Mouse (Mus musculus) WW6 (cell line): Measurements from ENCODE around the gene Pcgf5.
"Not testable (repeated sequence)": the region's sequence is repeated elsewhere in the genome, so short reads cannot be mapped to it uniquely, and the experiment has no call there.

Source experiments
- DNase-seq: peaks from one replicate; pipeline ENCODE4 v3.0.0-alpha.2; 2013; ENCODE audit warnings: low read depth, low spot score

Pcgf5 gene

GRCm38 (mm10) chr19:36384426-36384825 is 36.3 kb downstream of the Pcgf5 start:
- DNase-seq: no peak

- no peak for DNase-seq
Observed at GRCm38 (mm10) chr19:36388502-36388901, 40.4 kb downstream of the Pcgf5 start.

- no peak for DNase-seq
Observed at GRCm38 (mm10) chr19:36390714-36391113, 42.6 kb downstream of the Pcgf5 start.

- no peak for DNase-seq
Observed at GRCm38 (mm10) chr19:36398500-36398899, 50.4 kb downstream of the Pcgf5 start.

DNA sequence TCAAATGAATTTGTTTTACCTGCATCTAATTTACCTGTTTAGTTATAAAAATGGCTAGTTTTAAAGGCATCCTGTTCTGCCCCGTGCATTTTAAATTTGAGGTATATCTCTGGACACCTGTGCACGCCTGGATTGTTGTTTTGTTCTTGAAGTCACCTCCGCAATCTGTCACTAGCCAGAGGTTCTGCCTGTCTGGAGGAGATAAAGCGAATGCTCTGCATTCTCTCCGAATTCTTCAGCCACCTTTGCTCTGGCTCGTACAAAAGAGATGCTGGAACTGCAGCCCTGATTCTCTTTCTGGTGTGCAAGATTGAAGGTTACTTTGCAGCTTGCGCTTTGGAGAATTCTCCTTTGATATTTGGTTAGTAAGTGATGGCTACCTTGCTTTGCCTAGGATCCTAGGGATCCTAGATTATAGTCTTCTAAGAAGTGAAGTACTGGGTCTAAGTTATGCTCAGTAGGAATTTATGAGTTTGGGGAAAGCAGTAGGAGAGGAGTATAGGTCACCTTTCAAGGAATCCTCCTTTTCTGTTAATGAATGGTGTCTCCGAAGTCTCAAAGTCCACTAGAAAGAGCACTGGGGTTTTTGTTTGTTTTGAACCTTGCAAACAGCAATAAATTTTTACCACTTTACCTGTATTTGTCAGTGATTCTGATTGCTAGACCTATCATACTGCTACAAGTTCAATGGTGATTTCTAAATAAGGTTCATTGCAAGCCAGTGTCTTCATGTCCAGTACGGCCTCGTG is 60.4 kb downstream of the Pcgf5 start:
- DNase-seq: no peak

DNA sequence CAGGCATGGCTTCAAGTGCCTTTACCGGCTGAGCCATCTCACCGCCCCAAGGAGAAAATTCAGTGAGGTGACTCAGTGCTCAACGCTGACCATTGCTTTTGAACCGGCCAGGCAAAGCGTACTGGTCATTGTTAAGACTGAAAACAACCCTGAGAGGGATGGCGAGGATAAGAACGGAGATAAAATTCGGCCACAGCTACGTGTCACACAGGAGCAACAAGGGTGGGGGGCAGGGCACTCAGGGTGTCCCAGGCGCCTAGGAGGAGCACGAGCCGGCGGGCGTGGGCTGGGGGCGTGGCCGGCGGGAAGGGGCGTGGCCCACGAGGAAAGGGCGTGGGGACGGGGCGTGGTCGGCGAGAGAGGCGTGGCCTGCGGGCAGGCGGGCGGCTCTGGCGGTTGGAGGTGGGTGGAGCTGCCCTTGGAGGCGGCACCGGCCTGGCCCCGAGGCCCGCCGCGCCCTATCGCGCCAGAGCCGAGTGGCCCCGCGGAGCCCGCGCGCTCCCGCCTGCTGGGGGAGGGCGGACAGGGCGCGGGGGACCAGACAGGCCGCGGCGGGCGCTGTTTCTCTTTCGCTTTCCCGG is 61.3 kb downstream of the Pcgf5 start:
- peak; percentile 56 for DNase-seq

DNA sequence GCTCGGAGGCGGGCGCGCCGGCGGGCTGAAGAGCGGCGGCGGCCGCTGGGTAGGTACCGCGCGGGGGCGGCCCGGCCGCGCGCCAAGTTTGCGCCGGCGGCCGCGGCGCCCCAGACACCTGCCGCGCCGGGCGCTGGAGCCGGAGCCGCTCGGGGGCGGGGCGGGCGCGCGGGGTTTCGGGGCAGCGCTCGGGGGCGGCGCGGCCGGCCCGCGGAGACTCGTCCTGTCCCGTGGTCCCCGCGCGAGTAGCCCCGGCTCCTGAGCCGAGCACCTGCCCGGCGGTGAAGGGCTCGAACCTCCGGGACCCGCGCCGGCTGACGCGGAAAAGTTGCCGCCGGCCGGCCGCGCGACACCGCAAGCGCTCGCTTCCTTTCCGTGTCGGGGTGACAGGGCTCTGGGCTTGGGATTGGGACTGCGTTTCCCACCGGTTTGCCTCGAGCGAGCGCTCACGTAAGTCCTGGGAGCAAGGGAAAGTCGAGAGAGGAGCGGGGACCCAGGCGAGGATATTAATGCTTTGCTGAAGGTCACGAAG is 61.8 kb downstream of the Pcgf5 start:
- peak; percentile 34 for DNase-seq

DNA sequence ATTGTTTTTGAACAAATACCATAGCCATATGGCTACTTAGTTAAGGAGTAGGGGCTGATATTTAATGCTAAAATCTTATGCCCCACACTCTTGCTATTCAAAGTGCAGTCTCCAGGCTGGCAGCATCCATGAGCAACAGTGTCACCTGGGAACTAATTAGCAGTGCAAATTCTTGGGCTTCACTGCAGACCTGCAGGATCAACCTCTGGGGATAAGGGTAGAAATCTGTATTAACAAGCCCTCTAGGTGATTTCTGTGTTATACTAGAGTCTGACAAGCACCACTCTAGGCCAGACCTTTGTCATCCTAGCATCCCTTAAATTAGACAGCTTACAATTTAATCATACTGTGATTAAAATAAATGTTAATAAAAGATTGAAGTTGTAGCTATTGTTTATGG is 71.8 kb downstream of the Pcgf5 start:
- no peak for DNase-seq

GRCm38 (mm10) chr19:36427195-36427876 is 79.2 kb downstream of the Pcgf5 start:
- DNase-seq: no peak

DNA sequence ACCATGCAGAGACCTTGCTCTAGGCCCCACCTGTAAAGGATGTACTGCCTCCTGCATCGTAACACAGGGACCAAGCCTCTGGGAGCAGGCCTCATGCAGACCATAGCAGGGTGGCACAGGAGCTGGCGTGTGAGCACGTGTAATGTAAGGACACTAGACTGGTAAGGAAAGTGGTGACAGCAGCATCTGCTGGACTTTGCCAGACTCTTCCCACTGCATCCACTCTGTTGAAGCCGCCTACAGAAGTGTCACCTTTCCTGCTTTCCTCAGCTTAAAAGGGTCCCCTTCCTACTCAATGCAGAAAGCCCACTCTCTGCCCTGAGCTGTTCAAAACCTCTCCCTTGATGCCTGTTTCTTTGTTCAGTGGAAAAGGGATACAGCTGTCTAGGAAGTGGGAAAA is 80.0 kb downstream of the Pcgf5 start:
- DNase-seq: no peak

GRCm38 (mm10) chr19:36429354-36429753 is 81.2 kb downstream of the Pcgf5 start:
- DNase-seq: no peak

DNA sequence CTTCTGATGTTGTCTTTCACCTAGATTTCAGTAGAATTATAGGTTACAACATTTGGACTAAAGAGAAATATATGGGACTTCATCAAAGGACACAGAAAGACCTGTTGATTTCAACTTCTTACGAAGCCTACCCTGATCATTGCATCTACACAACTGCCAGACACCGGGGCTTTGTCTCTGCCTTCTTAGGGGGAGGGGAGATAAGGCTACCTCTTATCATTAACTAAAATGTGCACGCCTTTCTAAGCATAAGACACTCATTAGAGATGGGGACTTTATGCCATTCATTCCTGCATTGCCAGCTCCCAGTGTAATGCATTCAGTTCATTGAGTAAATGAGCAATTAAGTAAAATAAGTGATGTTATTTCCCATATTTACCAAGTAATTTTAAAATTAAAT is 85.1 kb downstream of the Pcgf5 start:
- DNase-seq: no peak

DNA sequence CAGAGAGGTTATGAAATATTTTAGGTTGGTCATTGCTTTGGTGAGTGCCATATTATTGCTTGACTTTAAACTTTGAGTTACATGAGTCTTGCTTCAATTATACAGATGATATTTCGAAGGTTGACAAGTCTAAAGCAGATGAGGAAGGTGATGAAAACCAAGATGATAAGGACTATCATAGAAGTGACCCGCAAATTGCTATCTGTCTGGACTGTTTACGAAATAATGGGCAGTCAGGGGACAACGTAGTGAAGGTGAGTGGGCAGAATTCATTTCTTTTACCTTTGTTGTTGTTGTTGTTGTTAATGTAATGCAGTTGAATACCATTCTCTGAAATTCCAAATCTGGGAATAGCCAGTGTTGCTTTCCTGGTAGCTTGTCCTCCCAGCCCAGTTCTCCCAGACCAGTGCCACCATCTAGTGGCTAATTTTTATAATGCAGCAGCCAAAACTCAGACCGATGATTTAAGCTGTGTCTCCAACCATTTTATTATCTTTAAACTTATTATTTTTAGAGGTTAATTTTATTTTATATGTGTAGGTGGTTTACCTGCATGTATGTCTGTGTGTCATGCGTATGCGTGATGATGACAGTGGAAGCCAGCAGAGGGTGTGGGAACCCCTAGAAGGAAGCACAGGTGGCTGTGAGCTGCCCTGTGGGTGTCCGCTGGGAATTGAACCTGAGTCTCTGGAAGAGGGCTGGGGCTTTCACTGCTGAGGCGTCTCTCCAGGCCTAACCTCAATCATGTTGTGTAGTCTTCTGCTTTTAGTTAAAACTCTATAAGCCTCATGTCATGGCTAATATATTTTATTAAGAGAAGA is 92.0 kb downstream of the Pcgf5 start:
- DNase-seq: no peak

DNA sequence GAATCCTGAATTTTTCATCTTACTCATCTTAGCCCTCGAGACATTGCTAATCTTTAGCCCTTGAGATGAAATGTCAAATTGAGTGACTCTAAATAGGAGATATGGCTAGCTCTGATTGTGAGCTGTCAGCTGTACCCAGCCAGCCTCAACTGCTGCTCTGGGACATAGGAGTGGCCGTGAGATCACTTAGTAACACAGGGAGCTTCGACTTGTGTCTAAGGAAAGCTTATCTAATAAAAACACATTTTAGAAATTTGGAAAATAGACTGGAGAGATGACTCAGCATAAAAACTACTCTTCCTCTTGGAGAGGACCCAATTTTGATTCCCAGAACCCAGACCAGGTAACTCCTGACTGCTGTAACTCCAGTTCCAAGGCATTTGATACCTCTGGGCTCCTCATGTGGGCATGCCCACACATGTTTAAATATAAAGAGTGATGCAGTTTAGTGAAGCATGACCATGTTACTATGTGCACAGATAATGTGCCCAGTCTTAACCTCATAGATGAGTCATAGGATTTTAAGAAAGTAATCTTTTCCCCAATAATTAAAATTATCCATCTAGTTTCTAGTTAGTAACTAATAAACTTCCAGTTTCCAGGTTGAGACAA is 103.0 kb downstream of the Pcgf5 start:
- DNase-seq: no peak

DNA sequence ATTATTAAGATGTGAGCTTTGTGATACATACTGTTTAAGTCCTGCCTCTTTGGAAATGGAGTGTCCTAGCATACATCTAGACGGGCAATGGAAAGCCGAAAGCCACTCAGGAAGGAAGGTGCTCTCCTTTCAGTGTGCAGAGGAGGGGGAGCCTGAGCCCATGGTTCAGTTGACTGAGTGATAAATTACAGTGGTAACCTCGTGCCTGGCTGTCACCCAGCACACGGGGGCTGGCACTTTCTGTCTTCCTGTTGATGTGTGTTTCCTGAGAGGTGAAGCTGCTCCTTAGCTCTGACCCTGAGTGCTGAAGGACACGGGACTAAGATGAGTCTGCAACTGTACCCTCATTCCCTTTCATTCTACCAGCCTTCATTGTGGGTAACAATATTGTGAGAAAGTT is 103.6 kb downstream of the Pcgf5 start:
- DNase-seq: no peak

- not testable (repeated sequence) for DNase-seq
Observed at GRCm38 (mm10) chr19:36452210-36452609, 104.1 kb downstream of the Pcgf5 start.

- no peak for DNase-seq
Observed at GRCm38 (mm10) chr19:36453451-36453850, 105.3 kb downstream of the Pcgf5 start.

DNA sequence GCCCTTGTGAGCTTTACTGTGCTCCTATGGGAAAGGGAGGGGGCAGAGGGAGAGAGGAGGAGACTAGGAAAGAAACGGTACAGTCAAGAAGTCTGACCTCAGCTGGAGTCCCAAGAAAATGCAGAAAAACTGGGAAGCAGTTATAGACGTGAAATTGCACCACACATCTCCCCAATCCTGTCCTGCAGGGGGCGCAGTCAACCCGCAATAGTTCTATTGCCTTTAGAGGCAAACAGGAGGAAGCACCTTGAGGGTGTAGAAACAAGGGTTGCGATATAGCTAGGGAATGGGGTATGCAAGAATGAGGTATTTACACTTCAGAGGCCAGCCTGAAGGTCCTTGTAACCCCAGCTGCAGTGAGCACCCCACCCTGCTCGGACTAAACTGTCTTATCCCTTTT is 122.0 kb downstream of the Pcgf5 start:
- peak; percentile 57 for DNase-seq

DNA sequence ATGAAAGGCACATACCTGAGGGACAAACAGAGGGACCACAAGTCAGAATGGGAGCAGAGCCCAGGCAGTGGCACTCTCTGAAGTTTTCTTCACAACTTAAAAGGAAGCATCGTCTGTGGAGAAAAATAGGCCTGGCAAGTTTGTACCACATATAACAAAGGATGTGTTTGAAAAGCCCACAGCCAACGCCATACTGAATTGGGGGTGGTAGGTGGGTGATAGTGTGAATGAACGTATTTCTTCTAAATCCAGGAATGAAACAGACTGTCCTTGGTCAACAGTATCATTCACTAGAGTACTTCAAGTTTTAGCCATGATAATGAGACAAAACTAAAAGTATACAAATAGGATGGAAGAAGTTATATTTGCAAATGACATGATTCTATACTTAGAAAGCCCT is 123.2 kb downstream of the Pcgf5 start:
- no peak for DNase-seq

DNA sequence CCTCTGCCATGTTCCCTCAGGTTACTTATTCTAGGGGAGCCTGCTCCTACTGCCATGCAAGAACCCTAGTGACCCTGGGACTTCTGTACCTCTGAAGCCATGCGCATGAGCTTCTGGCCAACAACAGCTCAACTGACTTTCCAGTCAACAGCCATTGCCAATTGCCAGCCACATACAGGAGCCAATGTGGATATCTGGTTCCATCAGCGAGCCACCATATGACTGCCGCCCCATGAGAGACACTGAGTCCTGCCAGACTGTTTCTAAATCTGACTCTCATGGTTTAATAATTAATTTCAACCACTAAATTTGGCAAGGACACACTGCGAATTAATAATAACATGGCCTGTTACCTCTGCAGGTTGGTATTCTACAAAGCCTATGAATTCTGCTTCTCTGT is 128.5 kb downstream of the Pcgf5 start:
- DNase-seq: no peak

DNA sequence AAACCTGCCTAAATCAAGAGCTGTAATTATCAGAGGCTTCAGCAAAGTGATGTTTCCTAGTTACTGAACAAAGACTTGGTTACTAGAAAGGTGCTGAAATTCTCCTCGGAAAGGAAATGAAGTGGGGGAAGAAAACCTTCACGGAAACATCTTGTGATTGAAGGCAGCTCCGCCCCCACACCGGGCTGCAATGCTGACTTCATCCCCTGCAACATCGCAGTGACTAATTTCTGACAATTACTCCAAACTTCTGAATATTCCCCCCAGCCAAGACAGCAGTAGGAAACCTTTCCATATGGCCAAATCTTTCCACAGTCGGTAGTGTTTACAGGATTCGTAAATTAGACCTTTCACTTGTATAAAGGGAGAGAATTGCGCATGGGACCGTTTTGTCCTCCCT is 129.0 kb downstream of the Pcgf5 start:
- no peak for DNase-seq
